Mouse (Mus musculus) cerebellum, adult 8-10 months (tissue): Measurements from ENCODE around the gene Prkg1.

Source experiments
- DNase-seq: peaks from one replicate; pipeline ENCODE4 v3.0.0; 2022

Prkg1 gene

GRCm38 (mm10) chr19:31743241-31744045, 21.4 kb downstream of the Prkg1 start:
- DNase-seq: no peak

GRCm38 (mm10) chr19:31714900-31715299, 49.9 kb downstream of the Prkg1 start:
- DNase-seq: no peak

DNA sequence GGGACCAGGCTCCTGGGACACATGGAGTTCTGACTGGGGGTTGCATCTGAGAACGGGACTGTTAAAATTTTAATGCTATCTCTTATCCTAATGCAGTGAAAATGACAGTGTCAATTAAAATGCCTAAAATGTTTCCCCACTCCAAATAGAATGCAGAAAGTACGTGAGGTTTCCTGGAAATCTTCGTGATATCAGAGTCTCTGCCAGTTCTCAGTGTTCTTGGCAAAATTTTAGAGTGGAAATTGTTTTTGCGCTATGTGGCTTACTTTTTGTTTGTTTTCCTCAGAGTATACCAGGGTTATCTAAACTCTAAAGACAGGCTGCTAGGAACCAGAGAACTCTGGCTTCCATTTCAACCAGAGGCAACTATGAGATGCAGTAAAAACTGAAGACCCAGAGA, 50.4 kb downstream of the Prkg1 start:
- DNase-seq: no peak

DNA sequence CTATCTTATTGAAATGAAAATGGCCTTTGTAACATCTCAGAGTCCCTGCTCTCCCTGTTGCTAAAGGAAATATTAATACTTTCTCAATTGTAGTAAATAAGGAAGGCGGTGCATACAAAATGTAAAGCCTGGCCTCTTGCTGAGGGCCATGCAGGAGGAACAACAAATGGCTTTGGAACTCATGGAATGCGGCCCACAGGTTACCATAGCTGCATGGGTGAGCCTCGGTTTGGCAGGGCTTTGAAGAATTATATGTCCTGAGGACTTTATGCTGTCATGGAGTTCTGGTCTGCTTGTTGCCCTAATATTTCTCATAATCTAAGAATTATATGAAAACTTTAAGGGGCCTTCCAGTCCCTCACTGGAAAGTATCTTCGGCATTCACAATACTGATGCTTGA, 51.5 kb downstream of the Prkg1 start:
- no peak for DNase-seq

DNA sequence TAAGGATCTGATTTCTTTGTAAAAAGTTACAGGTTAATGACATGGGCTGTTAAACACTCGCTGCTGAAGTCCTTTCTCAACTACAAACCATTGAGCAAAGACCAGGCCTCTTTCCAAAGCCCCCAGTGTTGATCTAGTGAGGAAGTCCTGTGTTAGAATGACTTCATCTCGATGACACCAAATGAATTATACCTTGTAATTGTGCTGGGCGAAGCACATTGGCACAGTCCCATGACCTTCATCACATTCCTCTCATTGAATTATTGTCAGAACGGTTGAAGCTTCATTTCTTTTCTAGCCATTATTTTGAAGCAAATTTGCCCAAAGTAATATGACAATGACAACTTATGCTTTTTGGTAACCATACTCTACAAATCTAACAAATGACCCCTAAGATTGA, 54.5 kb downstream of the Prkg1 start:
- no peak for DNase-seq

DNA sequence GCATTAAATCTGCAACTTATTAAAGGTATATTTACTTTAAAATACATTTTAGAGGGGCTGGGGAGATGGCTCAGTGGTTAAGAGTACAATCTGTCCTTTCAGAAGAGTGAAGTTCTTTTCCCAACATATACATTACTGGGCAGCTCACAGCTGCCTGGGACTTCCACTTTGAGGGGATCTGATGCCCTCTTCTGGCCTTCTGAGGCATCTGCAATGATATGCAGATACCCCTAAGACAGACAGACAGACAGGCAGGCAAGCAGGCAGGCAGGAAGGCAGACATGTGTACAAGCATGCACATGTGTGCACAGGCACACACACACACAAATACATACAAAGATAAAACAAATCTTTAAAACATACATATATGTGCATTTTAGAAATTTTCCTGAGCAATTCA, 60.8 kb downstream of the Prkg1 start:
- DNase-seq: no peak

GRCm38 (mm10) chr19:31698916-31699315, 65.9 kb downstream of the Prkg1 start:
- DNase-seq: no peak

DNA sequence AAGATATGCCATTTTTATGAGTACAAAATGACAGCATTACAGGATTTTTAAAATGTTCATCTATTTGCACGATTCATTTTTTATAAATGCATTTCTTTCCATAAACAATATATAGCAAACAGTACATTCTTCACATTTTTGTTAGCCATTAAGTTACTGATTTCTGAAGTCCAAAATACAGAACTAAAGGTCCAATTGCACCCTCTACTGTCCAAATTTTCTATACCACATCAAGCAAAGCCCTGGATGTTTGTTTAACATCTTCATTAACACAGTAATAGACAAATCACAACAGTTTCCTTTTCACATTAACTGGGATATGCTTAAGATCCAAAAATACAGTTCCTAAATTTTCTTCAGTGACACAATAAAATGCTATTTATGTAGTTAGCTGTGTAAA, 84.0 kb downstream of the Prkg1 start:
- no peak for DNase-seq

GRCm38 (mm10) chr19:31678324-31678723, 86.5 kb downstream of the Prkg1 start:
- no peak for DNase-seq

- no peak for DNase-seq
These were observed 93.1 kb downstream of the Prkg1 start for GRCm38 (mm10) chr19:31671726-31672125.

DNA sequence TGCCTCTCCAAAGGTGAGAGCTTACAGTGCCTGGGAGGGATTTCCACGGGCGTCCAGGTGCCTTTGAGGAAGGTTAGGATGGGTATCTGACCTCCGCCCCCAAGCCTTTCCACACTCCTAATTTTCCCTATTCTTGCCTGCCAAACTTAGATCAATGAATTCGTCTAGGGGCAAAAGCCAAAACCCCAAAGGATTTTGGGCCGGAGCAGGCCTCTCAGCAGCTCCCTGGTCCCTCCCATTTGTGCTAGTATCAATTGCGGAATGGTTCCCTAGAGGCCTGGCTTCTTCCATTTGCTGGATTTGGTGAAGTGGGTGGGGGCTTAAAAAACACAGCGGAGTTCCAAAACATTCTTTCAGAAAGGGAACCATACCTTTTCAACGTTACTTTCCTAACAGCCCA, 99.8 kb downstream of the Prkg1 start:
- DNase-seq: no peak

DNA sequence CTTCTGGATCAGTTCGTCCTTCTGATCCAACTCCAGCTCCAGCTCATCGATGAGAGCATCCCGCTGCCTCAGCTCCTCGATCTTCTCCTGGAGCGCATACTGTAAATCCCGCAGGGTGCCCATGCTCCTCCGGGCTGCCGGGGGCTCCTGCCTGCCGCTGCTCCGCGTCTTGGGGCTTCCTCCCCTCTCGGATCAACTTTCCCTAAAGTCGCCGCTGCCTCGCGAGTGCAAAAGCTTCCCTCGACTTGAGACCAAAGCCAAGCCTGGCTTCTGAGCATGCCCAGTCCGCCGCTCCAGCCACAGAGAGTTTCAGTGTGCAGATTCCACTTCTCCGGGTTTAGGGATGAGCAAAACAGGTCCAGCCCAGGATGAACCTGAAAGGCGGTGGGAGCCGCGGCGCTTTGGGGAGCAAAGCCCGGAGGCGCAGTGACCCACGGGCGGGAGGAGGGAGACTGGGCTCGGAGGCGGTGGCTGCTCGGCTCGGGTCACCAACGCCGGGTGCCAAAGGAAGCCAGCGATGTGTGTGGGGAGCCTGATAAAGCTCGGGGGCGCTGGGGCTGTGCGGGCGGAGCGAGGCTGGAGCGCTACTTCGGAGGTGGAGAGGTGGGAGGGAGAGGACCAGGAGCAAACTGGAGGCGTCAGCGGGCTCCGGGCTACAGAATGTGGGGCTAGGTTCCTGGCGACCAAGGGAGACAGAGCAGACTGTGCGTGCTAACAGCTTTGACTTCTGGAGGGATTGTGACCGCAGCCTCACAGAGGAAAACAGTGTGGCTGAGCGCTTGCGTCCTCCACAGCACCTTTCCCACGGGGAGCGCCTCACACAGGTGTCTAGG, 100.5 kb downstream of the Prkg1 start:
- DNase-seq: peak; percentile 3

DNA sequence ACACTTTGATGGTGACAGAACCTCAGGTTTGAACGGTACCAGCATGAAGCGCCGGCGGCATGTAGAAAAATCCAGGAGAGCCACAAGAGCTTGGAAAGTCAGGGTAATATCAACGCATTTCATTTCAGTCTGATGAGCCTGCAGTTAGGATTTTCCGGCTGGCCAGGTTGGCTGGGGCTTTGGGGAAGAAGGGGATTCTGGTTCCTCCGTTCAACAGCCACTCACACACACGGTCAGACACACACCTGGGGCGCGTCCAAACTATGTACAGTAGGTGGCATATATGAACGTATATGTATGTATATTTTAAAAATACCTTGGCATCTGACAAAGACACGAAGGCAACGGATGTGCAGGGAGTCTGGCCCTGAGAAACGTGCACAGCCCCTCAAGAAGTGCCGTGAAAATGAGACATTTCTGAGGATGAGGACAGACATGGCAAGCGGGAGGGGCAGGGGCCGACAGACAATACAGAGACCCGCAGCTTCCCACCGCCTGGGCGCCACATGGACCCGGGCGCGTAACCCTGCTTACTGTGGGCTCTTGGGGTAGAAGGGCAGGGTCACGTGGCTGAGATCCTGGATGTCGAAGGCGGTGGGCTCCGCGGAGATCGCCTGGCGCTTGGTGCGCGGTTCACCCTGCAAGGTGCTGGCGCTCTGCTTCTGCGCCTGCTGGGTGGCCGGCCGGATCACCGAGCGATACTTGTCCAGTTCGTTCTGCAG, 101.2 kb downstream of the Prkg1 start:
- DNase-seq: no peak

DNA sequence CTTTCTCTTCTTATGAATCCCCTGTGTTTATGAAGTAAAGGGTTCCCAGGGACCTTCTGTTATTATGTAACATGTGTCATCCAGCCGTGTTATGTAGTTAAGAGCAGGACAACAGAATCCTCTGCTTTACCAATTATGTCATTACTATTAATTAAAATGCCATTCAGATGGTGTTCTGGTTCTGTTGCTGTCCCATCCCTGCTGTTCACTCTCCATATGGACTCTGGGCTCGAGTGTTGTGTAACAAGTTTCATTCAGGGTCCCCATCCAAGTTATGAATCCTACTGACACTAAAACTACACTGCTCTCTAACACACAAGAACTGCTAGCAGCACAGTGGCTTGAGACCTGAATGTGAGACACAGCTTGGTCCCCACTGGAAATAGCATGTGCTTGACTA, 102.0 kb downstream of the Prkg1 start:
- DNase-seq: no peak

GRCm38 (mm10) chr19:31658751-31659397, 106.0 kb downstream of the Prkg1 start:
- DNase-seq: no peak

DNA sequence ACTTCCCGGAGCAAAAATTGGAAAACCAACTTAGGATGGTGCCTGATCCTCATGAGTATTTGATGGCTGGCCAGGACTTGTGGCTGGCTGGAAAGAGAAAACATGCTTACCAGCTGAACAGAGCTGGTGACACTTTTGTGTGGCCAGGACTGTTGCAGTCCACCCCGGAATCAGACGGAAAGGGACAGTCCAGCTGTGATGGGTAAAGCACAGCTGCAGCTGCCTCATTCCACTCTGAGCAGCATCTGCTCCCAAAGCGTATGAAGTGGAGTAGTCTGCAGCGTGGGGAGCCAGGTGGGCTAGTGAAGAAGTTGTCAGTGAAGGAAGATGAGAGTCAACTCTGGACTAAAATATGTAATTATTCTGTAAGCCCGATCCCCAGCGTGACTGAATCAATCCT, 108.6 kb downstream of the Prkg1 start:
- DNase-seq: no peak

DNA sequence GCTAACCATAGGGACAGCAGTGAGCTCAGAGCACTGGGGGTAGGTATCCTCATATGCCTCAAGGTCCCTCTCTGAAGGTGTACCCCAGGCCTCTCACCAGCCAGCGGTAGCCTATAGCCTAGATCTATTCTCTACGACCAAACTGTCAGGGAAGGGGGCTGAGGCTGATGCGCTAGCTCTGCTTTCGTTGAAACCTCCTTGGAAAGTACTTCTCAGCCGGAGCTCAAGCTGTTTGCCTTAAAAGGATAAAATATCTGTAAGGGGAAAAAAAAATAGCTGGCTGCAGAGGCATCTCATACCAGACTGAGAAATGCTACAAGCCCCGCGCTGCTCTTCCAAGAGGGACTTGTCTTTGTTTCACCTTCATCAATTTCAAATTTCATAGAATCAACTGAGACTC, 109.0 kb downstream of the Prkg1 start:
- no peak for DNase-seq

DNA sequence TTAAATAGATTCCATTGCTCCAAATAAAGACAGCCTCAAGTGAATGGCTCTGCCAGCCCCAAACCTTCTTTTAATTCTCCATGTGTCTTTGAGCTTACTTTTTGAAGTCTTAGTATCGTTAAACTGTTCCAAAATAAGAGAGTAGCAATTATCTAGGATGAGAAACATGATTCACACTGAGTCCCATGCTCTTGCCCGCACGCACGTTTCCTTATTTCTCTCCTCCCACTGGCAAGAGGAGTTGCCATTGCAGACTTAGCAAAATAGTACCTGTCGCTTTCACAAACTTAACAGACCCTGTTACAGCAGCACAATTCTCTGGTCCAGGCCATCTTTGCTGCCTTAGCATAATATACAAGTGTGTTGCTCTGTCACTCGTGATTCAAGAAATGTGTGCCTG, 110.8 kb downstream of the Prkg1 start:
- DNase-seq: no peak

GRCm38 (mm10) chr19:31650452-31650851, 114.4 kb downstream of the Prkg1 start:
- no peak for DNase-seq

GRCm38 (mm10) chr19:31647492-31647891, 117.3 kb downstream of the Prkg1 start:
- no peak for DNase-seq

DNA sequence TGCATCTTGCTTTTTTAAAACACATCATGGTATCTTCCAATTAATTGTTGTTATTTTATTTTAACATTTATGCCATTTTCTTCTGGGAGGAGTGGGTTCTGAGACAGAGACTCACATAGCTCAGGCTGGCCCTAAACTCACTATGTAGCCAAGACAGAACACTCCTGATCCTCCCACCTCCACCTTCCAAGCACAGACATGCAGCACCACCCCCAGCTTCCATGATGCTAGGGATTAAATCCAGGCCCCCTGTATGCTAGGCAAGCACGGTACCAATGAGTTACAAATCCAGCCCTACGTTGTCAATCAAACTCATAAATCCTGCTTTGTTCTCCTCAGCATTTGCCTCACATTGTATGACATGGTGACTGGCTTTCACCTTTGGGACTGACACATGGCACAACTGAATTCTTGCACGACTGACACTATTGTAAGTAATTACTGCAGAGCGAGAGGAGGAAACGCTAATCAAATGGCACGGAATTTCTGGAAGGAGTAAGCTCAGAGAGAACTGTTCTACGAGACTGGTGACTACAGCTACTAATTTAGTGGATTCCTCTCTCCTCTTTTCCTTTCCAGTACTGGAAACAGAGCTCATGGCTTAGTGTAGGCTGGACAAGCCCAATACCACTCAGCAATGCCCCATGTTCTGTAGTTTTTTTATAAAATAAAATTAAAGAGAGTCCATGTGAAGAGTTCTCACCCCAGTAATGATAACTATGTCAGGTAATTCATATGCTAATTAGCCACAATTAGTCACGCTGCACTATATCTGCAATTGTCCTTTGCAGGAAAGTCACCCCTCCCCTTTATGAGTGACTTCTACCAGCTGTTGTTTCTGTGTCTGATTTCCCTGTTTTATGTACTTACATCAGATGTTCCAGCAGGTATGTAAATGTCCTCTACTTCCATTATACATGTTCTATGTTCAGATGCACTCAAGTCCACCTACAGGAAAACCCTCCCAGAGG, 133.6 kb downstream of the Prkg1 start:
- no peak for DNase-seq

GRCm38 (mm10) chr19:31621716-31622115, 143.1 kb downstream of the Prkg1 start:
- no peak for DNase-seq
